Mouse (Mus musculus): ENCODE results near the gene Gse1. TPM values are rescaled to one million over a fixed set of nuclear protein-coding genes. Genes with fewer than 3 reads are reported as not detected.

The Gse1 gene
- polyA plus RNA-seq, 1 experiment, result 27.5 TPM

DNA sequence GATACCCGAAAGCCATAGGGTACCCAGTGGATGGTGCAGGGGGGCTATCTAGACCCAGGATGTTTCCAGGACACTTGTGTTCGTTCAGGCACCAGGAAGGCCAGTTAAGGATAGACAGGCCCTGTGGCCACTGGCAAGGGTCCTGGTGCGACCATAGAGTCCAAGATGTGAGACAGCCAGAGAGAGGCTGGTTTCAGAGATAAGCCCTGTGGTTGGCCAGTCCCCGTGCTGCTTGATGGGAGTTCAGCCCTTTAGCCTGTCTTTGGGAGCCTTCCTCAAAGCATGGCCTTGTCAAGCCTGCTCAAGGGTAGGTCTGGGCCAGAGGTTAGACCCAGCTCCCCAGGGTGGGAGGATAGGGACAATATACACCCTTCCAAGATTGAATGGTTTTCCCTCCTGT is 251.4 kb downstream of the Gse1 start:
- DNase-seq (ENCODE audit: low spot score), result no peak

- DNase-seq (ENCODE audit: low spot score), result no peak
These were observed 253.9 kb downstream of the Gse1 start for GRCm38 (mm10) chr8:120482015-120482689.

GRCm38 (mm10) chr8:120484460-120484859 is 256.2 kb downstream of the Gse1 start:
- DNase-seq (ENCODE audit: low spot score), result no peak

DNA sequence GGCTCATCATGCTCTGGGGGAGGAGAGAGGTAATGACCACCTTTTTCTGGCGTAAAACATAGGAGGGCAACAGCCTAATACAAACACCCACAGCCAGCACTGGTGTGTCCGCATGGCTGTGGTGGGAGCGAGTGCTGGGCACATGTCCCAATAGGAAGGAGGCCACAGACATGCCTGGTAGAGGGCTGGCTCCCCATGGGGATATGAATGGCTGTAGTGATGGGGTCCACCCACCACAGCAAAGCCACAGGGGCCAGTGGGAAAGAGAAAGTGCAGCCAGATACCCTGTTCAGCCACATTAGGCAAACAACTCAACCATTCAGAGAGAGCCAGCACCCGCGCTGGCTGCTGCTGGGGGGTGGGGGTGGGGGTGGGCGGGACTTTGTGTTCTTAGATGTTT is 256.9 kb downstream of the Gse1 start:
- DNase-seq (ENCODE audit: low spot score), result no peak

DNA sequence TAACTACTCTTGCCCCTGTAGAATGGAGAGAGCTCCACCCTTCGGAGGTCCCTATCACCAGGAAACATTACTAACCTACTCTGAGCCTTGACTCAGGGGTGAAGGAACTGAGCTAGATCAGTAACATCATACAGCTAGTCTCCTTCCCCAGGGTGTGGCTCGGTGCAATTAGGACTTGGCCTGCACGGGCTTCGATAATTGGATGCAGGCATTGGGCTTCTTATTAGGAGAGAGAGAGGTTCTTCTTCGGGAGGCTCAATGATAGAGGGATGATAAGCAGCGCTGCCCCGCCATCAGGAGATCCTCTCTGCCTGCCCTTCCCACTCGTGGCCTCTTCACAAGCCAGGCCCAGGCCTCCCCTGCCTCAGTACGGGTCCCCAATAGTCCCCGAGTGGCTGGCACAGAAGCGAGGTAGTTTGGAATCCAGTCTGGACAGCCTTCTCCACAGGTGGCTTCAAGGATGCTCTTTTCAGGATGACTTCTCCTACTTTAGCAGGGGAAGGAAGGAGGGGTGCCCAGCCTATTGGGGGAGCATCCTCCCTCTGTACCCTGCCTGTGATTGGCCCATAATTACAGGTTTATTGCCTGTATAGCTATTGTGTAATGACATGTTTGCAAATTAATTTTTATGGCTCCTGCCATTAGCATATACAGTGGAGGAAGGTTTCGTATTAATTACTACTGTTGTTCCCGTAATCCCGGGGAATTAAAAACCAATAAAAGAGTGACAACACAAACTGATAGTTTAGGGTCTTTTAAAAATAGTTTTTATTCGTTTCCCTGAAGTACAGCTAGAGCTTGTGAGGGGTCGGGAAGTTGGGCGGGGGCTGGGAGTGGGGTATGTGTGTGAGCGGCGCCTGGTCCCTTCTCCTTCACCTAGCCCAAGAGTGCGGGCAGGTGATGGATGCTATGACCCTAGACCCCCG is 257.6 kb downstream of the Gse1 start:
- no peak for DNase-seq (ENCODE audit: low spot score)

GRCm38 (mm10) chr8:120486477-120487376 is 258.5 kb downstream of the Gse1 start:
- DNase-seq (ENCODE audit: low spot score), result peak; percentile 38

DNA sequence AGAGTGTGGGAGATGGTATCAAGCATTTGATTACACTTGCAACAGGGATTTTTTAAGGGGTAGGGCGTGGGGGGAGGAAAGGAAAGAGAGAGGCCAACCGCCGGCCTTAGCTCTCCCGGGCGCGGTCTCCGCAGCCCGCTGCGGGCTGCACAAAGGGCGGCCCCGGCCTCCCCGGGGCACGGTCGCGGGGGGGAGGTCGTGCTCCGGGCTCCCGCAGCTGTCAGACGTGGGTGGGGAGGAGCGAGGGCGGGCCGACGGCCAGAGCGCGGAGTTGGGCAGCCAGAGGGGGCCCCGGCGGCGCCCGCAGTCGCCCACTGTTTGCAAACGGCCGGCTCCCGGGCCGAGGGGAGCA is 259.1 kb downstream of the Gse1 start:
- no peak for DNase-seq (ENCODE audit: low spot score)

- DNase-seq (ENCODE audit: low spot score), result peak; percentile 63
These were observed 259.7 kb downstream of the Gse1 start for GRCm38 (mm10) chr8:120487729-120488510.

- no peak for DNase-seq (ENCODE audit: low spot score)
These were observed 260.4 kb downstream of the Gse1 start for GRCm38 (mm10) chr8:120488636-120489131.

DNA sequence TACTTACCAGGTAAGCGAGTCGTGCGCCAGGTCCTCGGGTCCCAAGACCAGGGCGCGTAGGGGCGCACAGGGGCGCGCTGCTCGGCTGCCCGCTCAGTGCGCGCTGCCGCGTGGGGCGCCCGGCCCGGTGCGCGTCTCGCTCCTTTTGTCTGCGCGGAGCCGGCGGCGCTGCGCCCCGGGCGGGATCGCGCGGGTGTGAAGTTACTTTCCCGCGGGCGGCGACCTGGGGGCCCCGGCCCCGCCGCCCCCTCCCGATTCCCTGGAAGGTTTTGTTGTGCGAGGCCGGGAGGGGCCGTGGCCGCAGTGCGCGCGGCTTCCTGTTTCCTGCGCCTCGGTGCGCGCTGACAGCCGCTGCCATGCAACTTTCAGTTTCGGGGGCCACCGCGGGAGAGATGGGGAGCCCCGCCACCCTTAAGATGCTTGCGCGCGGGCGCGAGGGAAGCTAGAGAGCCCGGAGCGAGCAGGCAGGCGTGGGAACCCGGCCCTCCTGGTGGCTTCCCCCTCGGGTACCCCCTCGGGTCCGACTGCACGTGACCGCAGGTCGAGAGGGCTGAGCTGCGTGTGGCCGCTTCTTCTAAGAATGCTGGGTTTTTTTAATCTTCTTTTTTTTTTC is 261.0 kb downstream of the Gse1 start:
- peak; percentile 56 for DNase-seq (ENCODE audit: low spot score)

DNA sequence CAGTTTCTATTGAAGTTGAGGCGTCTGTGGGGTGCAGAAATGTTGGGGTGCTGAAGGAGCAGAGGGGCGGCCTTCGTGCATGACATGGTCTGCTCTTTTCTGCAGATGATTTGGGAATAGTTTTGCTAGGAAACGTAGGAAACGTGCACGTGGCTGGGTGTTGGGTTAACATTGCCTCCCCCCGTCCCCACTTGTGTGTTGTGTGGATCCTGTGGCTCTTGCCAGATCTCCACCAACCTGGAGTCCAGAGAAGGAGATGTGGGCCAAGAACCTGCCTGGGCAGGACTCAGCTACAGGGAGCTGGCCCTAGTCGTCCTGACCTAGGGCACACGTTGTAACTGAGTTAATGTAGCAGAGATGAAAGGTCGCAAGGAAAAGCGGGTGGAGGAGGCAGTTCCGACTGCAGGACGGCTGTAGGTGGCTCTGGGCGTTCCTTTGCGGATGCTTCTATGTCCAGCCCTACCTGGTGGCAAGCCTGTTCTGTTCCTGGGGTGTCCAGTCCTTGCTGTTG is 261.6 kb downstream of the Gse1 start:
- no peak for DNase-seq (ENCODE audit: low spot score)

DNA sequence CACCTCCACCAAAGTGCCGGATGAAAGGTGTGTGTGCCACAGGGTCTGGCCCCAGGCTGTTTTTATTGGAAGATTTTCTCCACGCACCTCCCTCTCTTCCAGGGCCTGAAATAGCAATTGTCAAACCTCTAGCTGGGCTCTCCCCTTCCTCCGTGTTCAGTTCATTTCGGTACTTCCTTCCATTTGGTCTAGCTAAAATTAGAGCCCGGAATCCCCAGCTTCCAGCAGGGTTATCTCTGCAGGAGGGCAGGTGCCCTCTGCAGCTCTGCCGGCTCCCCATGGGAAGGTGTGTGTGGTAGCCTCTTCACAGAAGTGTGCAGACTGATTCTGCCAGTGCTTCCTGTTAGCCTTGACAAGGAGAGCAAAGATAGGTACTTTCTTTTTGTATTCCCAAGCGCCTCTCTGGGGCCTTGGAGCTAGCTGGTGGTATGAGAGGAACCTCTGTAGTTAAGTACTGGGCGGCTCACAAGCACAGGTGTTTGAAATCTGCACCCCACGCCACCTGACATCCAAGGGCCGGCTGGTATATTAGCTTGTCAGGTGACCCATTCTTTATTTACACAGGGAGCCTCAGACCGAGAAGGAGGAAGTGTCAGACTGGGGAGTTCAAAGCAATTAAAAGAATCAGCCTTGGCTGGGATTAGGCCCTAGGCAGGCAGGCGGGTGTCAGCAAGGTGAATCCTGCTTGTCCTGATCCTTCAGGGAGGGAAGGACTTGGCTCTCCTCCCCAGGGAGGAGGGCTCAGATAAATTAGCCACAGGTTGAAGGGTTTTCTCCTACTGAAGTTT is 262.3 kb downstream of the Gse1 start:
- no peak for DNase-seq (ENCODE audit: low spot score)

DNA sequence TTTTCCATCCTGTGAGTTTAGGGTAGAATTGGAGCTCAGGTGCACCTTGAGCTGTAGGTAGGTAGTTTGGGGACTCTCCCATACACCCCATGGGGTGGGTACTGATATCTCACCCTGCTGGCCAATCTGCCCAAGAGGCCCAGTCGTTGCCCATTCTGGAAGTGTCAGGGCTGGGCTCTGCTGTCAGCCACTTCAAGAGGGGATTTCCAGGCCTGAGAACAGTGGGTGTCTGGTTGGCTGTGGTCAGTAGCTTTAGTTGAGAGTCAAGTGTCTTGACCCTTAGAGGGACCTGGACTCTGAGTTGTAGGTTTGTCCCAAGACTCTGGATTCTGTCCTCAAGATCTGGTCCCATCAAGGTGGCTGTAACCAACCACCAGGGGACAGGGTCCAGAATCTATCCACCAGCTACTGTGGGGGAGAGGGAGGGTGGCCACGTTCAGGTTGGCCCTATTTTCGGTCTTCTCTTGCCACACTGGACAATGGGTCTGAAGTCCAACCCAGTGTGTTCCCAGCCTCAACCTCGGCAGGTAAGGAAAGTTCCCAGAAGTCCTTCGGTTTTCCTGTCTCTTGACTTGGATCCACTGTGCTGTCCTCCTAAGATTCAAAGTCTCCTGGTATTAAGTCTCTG is 263.0 kb downstream of the Gse1 start:
- no peak for DNase-seq (ENCODE audit: low spot score)

DNA sequence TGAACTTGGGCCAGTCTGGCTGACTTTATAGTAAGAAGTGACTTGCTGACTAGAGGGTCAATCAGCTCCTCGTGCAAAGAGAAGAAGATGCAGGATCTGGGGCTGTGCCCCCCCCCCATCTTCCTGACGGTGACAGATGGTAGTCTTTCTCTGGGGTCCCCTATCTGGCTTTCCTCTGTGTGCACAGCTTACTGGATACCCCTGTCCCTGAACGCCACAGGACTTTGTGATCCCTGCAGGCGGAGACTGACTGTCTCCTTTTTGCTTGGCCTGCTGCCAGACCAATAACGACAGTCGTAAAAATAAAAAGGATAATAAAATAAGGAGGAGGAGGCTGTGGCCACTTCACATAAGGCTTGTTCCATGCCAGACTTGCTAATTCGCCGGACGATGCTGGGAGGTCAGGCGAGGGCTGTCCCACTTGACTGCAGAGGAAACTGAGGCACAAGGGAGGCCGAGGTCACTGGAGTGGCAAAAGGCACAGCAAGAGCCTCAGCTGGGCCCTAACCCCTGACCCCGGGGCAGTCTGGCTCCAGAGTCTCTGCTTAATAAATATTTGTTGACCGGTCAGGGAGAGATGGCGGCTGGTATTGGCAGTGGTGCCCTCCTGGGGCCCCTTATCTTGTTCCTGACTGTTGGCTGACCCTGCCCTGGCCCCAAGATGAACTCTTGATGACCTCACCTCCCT is 264.1 kb downstream of the Gse1 start:
- DNase-seq (ENCODE audit: low spot score), result no peak

DNA sequence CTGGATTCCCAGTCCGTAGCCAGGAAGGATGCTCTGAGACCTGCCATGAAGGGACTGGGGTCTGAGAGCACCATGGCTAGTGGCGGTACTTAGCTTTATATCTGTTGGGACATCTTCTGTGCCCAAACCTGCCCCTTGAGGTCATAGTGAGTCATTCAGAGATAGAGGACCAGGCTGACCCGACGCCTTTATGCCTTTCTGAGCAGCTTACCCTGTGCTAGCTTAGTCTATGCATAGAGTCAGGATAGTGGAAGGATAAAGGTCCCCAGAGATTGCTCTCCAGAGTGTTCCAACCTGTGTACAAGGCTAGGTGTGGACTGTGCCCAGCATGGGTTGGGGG is 264.6 kb downstream of the Gse1 start:
- no peak for DNase-seq (ENCODE audit: low spot score)

- DNase-seq (ENCODE audit: low spot score), result no peak
These were observed 265.5 kb downstream of the Gse1 start for GRCm38 (mm10) chr8:120493508-120494464.

- DNase-seq (ENCODE audit: low spot score), result peak; percentile 72
These were observed 266.6 kb downstream of the Gse1 start for GRCm38 (mm10) chr8:120494903-120495302.

DNA sequence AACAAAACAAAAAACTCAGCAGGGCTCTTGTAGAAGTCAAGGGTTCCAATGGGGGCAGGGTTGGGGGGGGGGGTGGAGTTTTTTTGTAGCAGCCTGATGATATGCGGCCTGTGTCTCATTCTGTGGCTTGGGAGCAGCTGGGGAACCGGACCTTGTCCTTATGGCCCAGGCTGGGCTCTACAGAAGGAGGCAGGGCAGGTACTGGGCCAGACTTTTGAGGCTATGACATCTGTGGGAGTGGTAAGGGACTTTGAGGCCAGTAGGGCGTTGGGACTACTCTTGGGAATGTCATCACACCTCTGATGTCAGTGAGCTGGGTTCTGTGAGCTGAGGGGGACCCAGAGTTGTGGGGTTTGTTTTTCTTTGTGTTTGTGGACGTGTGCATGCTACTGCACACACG is 267.2 kb downstream of the Gse1 start:
- DNase-seq (ENCODE audit: low spot score), result no peak

Data from urinary bladder, adult 2 months (tissue).